Mouse (Mus musculus): ENCODE measurements around the gene Npas2. TPM values are rescaled to one million over a fixed set of nuclear protein-coding genes. Genes with fewer than 3 reads are reported as not detected.
A peak's percentile ranks its signal among the peaks of the same experiment; 100 is the strongest.

Npas2 gene
- polyA plus RNA-seq (2021), result 9.8 TPM

- DNase-seq (ENCODE audit: low read depth, low spot score), result no peak
- POLR2A ChIA-PET, result no interaction called here
- no peak for TF ChIP-seq CTCF (IDR thresholded peaks at IDR 0.05)
- in situ Hi-C loops (cut with MboI; ENCODE audit: low pct_unique_long_range_greater_than_20kb), result no loop called here
- H3K27me3 ChIP-seq, result no peaks in the 10 kb centered on the region
- no peak for ATAC-seq
- CTCF ChIA-PET, result interaction anchor here (1.1 kb wide), 1 partner anchor 13 kb away, joined by 4 read pairs; no protein-coding TSS in a partner anchor
Observed at GRCm38 (mm10) chr1:39192997-39193861, at the start of gene Npas2. Gene Npas2 (plus strand): TSS chr1:39193731.

DNA sequence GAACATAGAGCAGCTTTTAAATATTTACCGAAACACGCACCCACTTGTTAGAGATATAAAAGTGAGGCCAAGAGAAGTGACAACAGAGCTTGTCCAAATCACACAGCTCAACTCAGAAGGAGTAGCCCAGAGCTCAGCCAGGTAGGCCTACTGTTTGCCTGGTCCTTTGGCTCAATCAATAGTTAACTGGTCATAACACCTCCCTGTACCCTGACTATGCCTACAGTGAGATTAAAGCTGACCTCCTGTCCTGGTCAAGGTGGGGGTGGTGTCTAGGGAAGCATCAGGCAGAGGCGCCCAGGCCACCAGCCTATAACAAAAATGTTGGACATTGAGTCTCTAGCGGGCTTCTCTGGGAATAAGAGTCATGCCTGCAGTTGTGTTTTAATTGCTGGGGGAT lies 36.8 kb upstream of the Npas2 start:
- in situ Hi-C loops (cut with MboI; ENCODE audit: low pct_unique_long_range_greater_than_20kb), result no loop called here
- TF ChIP-seq CTCF (IDR thresholded peaks at IDR 0.05), result no peak
- no peak for DNase-seq (ENCODE audit: low read depth, low spot score)
- no peak for ATAC-seq
- peaks cover 2% of the 10 kb centered on the region for H3K27me3 ChIP-seq
- CTCF ChIA-PET, result no interaction called here
- POLR2A ChIA-PET, result no interaction called here

DNA sequence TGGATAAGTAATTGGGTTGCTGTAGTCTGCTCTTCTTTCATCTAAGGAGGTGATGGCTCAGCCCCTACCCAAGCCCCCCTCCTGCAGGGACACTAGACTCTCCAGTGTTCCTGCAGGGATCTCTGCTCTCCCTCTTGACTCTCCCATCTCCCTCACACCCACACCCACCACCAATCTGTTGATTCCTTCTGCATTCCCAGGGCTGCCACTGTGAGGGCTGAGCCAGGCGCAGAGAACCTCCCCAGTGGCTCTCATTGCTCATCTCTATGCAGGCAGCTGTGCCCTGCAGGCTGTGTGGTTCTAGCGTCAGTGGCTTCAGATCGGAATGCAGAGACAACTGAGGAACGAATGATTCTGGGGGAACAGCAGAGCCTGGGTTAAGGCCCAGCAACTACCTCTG lies 33.4 kb upstream of the Npas2 start:
- CTCF ChIA-PET, result no interaction called here
- no peak for DNase-seq (ENCODE audit: low read depth, low spot score)
- POLR2A ChIA-PET, result no interaction called here
- in situ Hi-C loops (cut with MboI; ENCODE audit: low pct_unique_long_range_greater_than_20kb), result no loop called here
- no peak for ATAC-seq
- TF ChIP-seq CTCF (IDR thresholded peaks at IDR 0.05), result no peak
- peaks cover 4% of the 10 kb centered on the region for H3K27me3 ChIP-seq

GRCm38 (mm10) chr1:39163077-39163476 lies 30.5 kb upstream of the Npas2 start:
- ATAC-seq (no peak), DNase-seq (ENCODE audit: low read depth, low spot score) (no peak)
- ChIA-PET POLR2A (no interaction called here), CTCF (interaction anchor here (1.1 kb wide), 1 partner anchor 10 kb away, joined by 3 read pairs; no protein-coding TSS in a partner anchor)
- TF ChIP-seq CTCF (IDR thresholded peaks at IDR 0.05), result no peak
- peaks cover 4% of the 10 kb centered on the region for H3K27me3 ChIP-seq
- in situ Hi-C loops (cut with MboI; ENCODE audit: low pct_unique_long_range_greater_than_20kb), result no loop called here

GRCm38 (mm10) chr1:39176690-39177089 lies 16.8 kb upstream of the Npas2 start:
- ChIA-PET POLR2A (no interaction called here), CTCF (no interaction called here)
- H3K27me3 ChIP-seq, result no peaks in the 10 kb centered on the region
- no peak for ATAC-seq
- TF ChIP-seq CTCF (IDR thresholded peaks at IDR 0.05), result no peak
- DNase-seq (ENCODE audit: low read depth, low spot score), result no peak
- in situ Hi-C loops (cut with MboI; ENCODE audit: low pct_unique_long_range_greater_than_20kb), result no loop called here

DNA sequence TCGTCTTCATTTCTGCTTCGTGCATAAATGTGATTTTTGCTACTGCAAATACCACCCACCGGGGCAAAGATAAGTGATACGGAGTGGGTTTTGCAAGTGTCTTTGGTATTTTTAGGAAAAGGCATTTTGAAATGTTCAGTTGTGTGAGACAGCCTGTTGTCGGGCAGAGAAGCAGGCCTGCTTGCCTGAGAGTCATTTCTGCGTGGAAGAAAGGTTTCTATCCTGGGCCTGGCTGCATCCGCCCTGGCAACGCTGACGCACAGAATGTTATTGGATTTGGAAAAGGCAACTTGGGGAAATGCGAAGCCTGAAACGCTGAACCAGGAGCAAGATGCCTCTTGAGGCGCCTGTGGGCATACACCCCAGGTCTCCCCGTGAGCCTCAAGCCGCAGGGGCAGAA lies 16.3 kb upstream of the Npas2 start:
- no peaks in the 10 kb centered on the region for H3K27me3 ChIP-seq
- in situ Hi-C loops (cut with MboI; ENCODE audit: low pct_unique_long_range_greater_than_20kb), result no loop called here
- ATAC-seq (no peak), DNase-seq (ENCODE audit: low read depth, low spot score) (no peak)
- ChIA-PET CTCF (no interaction called here), POLR2A (interaction anchor here (0.6 kb wide), 1 partner anchor 424 kb away, joined by 4 read pairs; no protein-coding TSS in a partner anchor)
- TF ChIP-seq CTCF (IDR thresholded peaks at IDR 0.05), result no peak

GRCm38 (mm10) chr1:39179806-39180205 lies 13.7 kb upstream of the Npas2 start:
- no peaks in the 10 kb centered on the region for H3K27me3 ChIP-seq
- DNase-seq (ENCODE audit: low read depth, low spot score), result no peak
- in situ Hi-C loops (cut with MboI; ENCODE audit: low pct_unique_long_range_greater_than_20kb), result no loop called here
- ChIA-PET POLR2A (no interaction called here), CTCF (interaction anchor here (1.8 kb wide), 1 partner anchor 13 kb away, joined by 3 read pairs; no protein-coding TSS in a partner anchor)
- no peak for TF ChIP-seq CTCF (IDR thresholded peaks at IDR 0.05)
- ATAC-seq, result no peak

GRCm38 (mm10) chr1:39180517-39180916 lies 13.0 kb upstream of the Npas2 start:
- no peak for ATAC-seq
- POLR2A ChIA-PET, result no interaction called here
- no peak for DNase-seq (ENCODE audit: low read depth, low spot score)
- CTCF ChIA-PET, result interaction anchor here (1.4 to 1.8 kb wide), 2 partner anchors 13 to 15 kb away, joined by 3 read pairs; no protein-coding TSS in a partner anchor
- peak; percentile 30 for TF ChIP-seq CTCF (IDR thresholded peaks at IDR 0.05)
- in situ Hi-C loops (cut with MboI; ENCODE audit: low pct_unique_long_range_greater_than_20kb), result no loop called here
- H3K27me3 ChIP-seq, result no peaks in the 10 kb centered on the region

GRCm38 (mm10) chr1:39181901-39182300 lies 11.6 kb upstream of the Npas2 start:
- no peaks in the 10 kb centered on the region for H3K27me3 ChIP-seq
- DNase-seq (ENCODE audit: low read depth, low spot score) (no peak), ATAC-seq (no peak)
- in situ Hi-C loops (cut with MboI; ENCODE audit: low pct_unique_long_range_greater_than_20kb), result no loop called here
- ChIA-PET CTCF (interaction anchor here (1.4 to 1.8 kb wide), 2 partner anchors 14 to 15 kb away, joined by 3 read pairs; no protein-coding TSS in a partner anchor), POLR2A (no interaction called here)
- TF ChIP-seq CTCF (IDR thresholded peaks at IDR 0.05), result no peak

DNA sequence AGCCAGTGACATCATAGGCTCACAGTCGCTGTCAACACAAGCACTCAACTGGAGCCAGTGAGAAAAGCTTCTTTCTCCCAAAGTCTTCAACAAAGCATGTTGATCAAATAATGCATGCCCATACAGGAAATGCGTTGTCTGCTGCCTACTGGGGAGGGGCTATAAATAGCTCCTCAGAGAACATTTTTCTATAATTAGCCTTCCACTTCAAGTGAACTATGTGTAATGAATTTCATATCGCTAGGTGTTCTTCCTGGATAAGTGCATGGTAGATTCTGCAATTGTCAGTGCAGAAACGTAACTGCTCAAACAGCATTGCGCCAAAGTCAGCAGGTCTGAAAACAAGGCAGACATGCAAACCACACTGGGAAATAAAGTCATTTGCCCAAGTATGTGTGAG lies 7.7 kb upstream of the Npas2 start:
- no peak for TF ChIP-seq CTCF (IDR thresholded peaks at IDR 0.05)
- ATAC-seq, result no peak

DNA sequence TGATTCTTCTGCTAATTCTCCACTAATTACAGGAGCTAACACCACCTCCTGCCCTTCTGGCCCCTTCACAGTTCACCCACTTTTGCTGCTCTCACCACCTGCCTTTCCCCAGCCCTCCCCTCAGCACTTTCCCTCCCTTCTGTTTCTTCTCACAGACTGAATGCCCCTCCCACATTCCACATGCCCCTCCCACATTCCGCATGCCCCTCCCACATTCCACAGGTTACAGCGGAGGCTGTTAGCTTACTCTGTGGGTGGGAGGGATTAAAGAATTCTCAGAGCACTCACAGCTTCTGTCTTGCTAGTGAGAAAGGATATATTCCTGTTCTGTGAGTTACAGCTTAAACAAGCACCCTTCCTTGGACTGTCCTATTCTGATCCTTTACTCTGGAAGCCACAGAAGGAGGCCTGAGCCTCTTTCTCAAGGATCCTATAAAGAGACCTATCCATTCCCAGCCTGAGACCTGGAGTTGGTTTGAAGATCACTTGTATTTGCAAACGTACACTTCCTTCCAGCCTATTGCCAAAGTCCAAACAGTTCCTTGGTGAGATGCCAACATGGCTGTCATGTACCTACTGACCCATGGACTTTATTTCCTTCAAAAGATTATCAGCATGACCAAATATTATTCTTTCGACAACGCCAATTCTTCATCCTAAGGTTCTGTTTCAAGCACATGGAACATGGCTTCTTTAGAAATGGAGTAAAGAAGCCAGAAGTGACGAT lies 6.7 kb upstream of the Npas2 start:
- no peak for TF ChIP-seq CTCF (IDR thresholded peaks at IDR 0.05)
- ATAC-seq (peak; percentile 90), DNase-seq (ENCODE audit: low read depth, low spot score) (peak; percentile 37)
- POLR2A ChIA-PET, result no interaction called here
- in situ Hi-C loops (cut with MboI; ENCODE audit: low pct_unique_long_range_greater_than_20kb), result no loop called here
- no peaks in the 10 kb centered on the region for H3K27me3 ChIP-seq
- CTCF ChIA-PET, result no interaction called here

More for the DNA sequence above, 7.7 kb upstream of the Npas2 start:
- in situ Hi-C loops (cut with MboI; ENCODE audit: low pct_unique_long_range_greater_than_20kb), result no loop called here
- no peak for DNase-seq (ENCODE audit: low read depth, low spot score)
- POLR2A ChIA-PET, result interaction anchor here (0.6 kb wide), 1 partner anchor 214 kb away, joined by 4 read pairs; no protein-coding TSS in a partner anchor
- CTCF ChIA-PET, result no interaction called here
- H3K27me3 ChIP-seq, result no peaks in the 10 kb centered on the region

Data from Patski (cell line).